Mouse (Mus musculus) adrenal gland, adult 8-10 months (tissue): ENCODE data around the gene Cbarp. TPM values are rescaled to one million over a fixed set of nuclear protein-coding genes. Genes with fewer than 3 reads are reported as not detected.
"Not testable (repeated sequence)": the region's sequence is repeated elsewhere in the genome, so short reads cannot be mapped to it uniquely, and the experiment has no call there.

Source experiments
- DNase-seq: peaks from one replicate; pipeline ENCODE4 v3.0.0; 2022
- total RNA-seq, 4 experiments: library from RNA; stranded (reverse); gene quantifications; 2 replicates each; pipeline ENCODE4 v1.2.4; 2022

Gene Cbarp
- total RNA-seq, 4 experiments from 2014 or later: 58.4 to 92.4 (median 81.9) TPM

- peak; percentile 40 for DNase-seq
Measured at GRCm38 (mm10) chr10:80170052-80170451, 29.4 kb upstream of the Cbarp start.

DNA sequence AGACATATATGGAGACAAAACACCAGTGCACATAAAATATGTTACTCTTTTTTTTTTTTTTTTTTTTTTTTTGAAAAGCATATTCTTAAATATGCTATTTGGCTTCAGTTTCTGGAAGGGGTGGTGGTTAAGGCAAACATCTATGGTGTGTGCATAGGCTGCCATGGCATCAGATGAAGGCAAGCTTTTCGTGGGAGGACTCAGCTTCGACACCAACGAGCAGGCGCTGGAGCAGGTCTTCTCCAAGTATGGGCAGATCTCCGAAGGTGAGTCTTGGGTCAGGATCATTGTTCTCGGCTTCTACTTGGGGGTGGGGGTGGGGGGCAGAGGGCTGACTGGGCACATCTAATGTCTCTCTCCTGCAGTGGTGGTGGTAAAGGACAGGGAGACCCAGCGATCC lies 29.0 kb upstream of the Cbarp start:
- no peak for DNase-seq

GRCm38 (mm10) chr10:80169070-80169469 lies 28.4 kb upstream of the Cbarp start:
- DNase-seq: no peak

- peak; percentile 93 for DNase-seq
Measured at GRCm38 (mm10) chr10:80168038-80168661, 27.5 kb upstream of the Cbarp start.

DNA sequence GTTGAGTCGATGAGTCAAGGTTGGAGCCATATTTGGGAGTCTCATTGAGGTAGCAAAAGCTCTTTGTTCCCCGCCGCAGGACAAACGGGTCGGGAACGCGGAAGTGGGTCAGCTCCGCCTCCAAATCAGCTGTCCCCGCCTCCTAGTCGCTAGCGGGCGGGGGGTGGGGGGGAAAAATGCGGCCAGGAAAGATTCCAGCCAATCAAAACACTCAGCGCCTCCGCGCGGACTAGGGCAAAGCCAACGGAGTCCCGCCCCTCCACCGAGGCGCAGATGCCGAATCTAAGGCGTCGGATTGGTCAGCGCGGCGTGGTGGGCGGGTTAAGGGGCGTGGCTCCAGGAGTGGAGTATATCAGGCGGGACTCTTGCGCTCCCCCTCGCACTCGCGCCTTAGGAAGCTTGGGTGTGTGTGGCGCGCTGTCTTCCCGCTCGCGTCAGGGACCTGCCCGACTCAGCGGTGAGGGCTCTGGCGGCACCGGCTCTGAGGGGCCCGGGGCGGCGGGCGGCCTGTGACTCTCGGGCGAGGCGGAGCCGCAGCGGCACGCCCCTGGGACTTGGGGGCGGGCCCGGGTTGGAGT lies 26.9 kb upstream of the Cbarp start:
- peak; percentile 97 for DNase-seq

GRCm38 (mm10) chr10:80166136-80166535 lies 25.5 kb upstream of the Cbarp start:
- DNase-seq: not testable (repeated sequence)

DNA sequence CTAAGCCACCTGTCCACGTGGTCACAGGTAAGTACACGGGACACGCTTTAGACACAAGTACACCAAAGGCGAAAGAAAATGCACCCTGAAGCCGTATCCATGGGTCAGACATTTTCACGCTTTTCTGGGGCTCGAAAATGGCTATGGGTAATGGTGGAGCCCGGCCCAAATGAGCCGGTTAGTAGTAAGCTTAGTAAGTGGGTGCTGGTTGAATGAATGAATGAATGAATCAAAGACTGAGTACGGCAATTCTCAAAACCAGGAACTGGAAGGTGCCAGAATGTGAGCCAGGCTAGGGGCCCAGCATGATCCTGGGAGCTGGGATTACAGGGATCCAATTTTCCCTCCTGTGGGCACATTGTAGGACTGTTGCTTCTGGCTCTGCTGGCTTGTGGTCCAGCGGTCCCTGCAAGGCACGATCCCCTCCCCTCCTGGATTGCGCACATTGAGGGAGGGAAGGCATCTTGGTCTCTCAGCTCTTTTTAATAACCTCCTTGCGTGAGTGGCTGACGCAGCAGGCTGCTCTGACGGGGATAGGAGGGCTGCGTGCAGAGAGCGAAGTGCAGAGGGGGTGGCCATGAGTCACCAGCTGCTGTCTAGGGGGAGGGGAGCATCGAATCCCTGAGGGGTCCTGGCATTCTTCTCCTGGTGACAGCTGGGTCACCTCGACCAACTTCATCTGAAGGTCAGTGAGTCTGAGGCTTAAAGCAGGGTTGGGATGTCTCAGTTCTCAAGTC lies 24.9 kb upstream of the Cbarp start, which contains the start of gene Cirbp:
TSS of gene Cirbp (plus strand) at position 594 of the 737 bp plus-strand sequence.
- peak; percentile 78 for DNase-seq

DNA sequence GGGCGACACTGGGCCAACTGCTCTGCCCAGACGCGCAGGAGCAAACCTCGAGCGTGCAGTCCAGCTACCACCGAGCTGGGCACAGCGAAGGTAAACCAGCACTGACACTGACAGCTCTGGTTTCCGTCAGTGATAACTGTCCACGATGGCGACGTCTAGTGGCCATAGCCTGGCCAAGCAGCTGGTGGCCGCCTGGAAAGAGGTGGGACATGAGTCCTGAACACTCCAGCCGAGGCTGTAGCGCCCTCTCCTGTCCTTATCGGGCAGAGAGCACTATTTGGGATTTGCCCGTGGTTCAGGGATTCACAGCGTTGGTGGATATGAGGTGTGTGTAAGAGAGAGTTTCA lies 24.3 kb upstream of the Cbarp start:
- peak; percentile 96 for DNase-seq

GRCm38 (mm10) chr10:80164161-80164997 lies 23.7 kb upstream of the Cbarp start:
- DNase-seq: peak; percentile 31

DNA sequence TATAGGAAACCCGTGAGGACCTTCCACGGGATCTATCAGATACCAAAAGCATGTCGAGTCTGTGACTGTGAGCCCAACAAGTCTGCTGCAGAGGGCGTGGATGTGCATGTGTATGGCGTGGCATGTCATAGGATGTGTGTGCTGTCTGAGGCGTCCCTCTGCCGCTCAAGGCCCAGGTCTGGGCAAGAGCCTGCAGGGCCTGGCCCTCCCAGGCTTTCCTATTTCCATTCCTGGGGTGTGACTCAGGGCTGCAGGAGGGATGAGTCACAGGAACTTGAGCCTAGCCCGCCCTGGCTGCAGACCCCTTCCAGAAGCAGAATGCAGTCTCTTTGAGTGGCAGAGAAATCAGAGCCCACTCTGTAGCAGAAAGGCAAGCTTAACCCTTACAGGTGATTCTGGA lies 23.1 kb upstream of the Cbarp start:
- peak; percentile 85 for DNase-seq

DNA sequence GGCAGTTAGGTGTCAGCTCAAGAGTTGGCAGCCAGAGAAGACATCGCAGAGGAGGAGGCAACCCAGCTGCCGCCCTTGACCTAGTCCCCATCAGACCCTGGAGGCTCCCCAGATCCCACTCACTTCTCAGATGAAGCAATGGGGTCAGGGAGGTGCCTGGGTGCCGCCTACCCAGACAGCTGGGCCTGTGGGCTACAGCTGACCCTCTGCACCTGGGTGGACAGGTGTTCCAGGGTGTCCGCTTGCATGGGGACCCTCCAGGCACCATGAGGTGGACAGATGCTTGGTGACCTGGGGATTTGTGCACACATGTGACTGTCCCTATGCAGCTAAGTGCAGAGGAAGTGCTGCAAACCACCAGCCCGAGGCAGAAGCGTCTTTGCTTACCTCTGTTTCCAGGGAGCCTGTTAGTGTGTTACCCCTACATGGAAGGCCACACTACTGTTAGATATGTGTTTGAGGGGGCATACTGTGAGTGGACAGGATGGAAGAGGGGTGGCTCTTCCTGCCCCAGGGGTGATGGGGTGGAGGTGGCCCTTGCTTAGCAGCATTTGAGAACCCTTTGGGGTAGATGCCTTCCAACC lies 22.2 kb upstream of the Cbarp start:
- peak; percentile 25 for DNase-seq

DNA sequence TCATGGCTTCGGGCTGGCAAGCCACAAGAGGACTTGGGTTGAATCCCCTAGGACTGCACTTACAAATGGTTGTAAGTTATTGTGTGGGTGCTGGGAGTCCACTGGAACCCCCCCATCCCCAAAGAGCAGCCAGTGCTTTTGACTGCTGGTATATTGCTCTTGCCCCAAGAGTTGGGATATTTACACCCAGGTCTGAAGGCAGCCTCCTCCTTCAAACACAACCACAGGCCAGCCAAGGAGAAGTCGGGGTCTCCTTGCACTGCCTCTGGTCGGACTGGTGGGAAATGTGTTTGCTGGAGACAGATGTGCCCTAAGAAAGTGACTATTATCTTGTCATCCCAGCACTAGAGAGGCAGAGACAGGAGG lies 21.6 kb upstream of the Cbarp start:
- DNase-seq: peak; percentile 15

GRCm38 (mm10) chr10:80161522-80162242 lies 21.0 kb upstream of the Cbarp start:
- DNase-seq: peak; percentile 51

DNA sequence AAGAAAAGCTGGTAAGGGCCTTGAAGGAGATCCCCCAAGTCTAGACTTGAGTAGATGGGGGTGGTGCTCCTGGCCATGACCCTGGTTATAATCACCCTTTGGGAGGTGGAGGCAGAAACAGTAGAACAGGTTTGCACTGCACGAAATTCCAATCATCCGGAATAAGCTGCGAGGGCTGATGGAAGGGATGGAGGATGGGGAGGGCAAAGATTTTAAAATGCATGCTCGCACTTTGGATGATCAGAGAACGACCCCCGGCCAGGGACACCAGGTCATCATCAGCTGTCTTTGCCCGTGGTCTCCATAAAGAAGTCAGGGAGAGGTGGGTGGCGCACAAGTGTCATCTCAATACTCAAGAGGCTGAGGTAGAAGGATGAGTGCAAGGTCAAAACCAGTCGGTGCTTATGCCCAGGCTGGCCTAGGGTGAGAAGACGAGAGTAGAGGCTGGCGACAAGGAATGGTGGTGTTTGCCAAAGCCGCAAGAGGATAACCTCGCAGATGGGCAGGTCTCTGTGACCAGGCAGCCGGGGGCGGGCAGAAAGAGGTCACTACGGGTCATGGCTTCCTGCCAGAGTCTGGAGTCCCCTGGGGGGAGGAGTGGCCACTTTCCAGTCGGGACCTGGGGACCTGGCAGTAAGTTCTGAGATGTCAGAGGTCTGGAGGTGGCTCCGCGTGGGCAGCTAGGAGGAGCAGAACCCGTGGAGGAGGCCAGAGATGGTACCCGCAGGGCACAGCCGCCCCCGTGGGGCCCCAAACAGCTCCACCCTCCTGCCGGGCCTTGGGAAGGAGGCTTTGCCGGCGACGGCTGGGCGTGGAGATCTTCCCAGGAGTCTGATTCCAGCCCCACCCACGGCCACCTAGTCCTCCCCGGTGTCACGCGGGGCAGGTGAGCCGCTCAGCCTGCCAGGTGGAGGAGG lies 20.1 kb upstream of the Cbarp start:
- DNase-seq: peak; percentile 91

DNA sequence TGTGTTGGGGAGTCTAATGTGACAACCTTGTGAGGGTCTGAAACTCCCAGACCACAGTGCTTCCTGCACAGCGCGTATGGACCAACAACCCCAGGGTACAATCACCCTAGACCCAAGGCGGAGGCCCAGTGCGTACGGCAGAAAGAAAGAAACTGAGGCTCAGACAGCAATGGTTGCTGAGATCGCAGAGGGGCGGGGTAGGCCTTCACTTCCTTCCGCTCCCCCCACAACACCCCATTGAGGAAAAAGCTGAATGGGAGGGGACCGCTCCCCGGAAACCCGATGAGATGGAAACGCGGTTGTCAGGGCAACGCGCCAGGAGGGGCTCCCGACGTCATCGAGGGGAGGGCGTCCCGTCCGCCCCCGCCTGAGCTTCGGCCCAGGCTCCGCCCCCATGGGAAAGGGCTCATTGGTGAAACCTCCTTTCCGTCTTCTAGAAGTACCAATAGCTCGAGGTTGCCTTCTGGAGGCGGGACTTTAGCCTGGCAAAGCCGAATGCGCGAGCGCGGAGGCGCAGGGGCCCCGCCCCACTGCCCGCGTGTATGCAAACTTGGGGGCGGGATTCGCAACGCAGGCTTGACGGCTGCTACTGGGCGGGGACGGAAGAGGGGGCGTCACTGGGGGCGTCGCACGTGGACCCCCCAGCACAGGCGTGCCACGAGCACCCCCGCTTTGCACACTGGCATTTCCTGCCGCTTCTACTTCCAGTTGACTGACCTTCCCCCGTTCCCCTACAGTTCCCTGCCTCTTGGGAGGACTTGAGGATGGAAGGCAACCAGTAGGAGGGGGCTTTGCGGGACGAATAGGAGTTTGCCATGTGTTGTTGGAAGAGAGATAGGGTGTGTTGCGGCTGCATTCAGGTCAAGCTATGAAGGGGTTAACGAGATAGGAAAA lies 19.2 kb upstream of the Cbarp start:
- peak; percentile 99 for DNase-seq

GRCm38 (mm10) chr10:80159021-80159560 lies 18.5 kb upstream of the Cbarp start:
- DNase-seq: no peak

GRCm38 (mm10) chr10:80158307-80158986 lies 17.8 kb upstream of the Cbarp start:
- DNase-seq: no peak

GRCm38 (mm10) chr10:80157141-80157929 lies 16.7 kb upstream of the Cbarp start:
- no peak for DNase-seq
